Mouse (Mus musculus) lung, postnatal 0 days (tissue): ENCODE data around the gene Senp7. TPM values are rescaled to one million over a fixed set of nuclear protein-coding genes. Genes with fewer than 3 reads are reported as not detected.

ENCODE experiments used
- ATAC-seq: fragments of 200-750 bp; cut with Nextera tagmentation; 2 replicates; pipeline ENCODE4 v1.8.0; 2017; ENCODE audit warnings: moderate library complexity
- DNase-seq: peaks from one replicate; pipeline ENCODE4 v3.0.0-alpha.2; 2016; ENCODE audit warnings: low spot score
- H3K27ac ChIP-seq: fragments of 300-500 bp; sonication (generic); 2 replicates; pipeline ENCODE4 v1.5.1; 2014; ENCODE audit warnings: antibody characterized with exemption, mild to moderate bottlenecking, low read length, mixed read lengths
- H3K27me3 ChIP-seq: fragments of 300-500 bp; sonication (generic); replicated peaks from 2 replicates; pipeline ENCODE4 v1.6.1; 2014; ENCODE audit warnings: low read length, mixed read lengths; ENCODE audit not compliant: insufficient read depth
- H3K36me3 ChIP-seq: fragments of 300-500 bp; sonication (generic); 2 replicates; pipeline ENCODE4 v1.6.1; 2014; ENCODE audit warnings: low read length, mixed read lengths; ENCODE audit not compliant: insufficient read depth
- H3K4me1 ChIP-seq: fragments of 300-500 bp; sonication (generic); 2 replicates; pipeline ENCODE4 v1.6.1; 2014; ENCODE audit warnings: antibody characterized with exemption, low read depth, low read length, mixed read lengths; ENCODE audit not compliant: insufficient read depth
- H3K4me2 ChIP-seq: fragments of 300-500 bp; sonication (generic); replicated peaks from 2 replicates; pipeline ENCODE4 v1.6.1; 2014; ENCODE audit warnings: low read depth, mild to moderate bottlenecking, low read length, moderate library complexity, mixed read lengths
- H3K4me3 ChIP-seq: fragments of 300-500 bp; sonication (generic); 2 replicates; pipeline ENCODE4 v1.5.1; 2014; ENCODE audit warnings: low read depth, low read length
- H3K9ac ChIP-seq: fragments of 300-500 bp; sonication (generic); replicated peaks from 2 replicates; pipeline ENCODE4 v1.6.1; 2014; ENCODE audit warnings: low read depth, mild to moderate bottlenecking
- H3K9me3 ChIP-seq: fragments of 300-500 bp; sonication (generic); 2 replicates; pipeline ENCODE4 v1.6.1; 2016; ENCODE audit warnings: low read length, mixed read lengths
- CTCF ChIP-seq: IDR thresholded peaks from 2 replicates; pipeline ENCODE4 v1.5.1; 2016; ENCODE audit warnings: antibody characterized with exemption, mild to moderate bottlenecking
- EP300 ChIP-seq: IDR thresholded peaks from 2 replicates; pipeline ENCODE4 v1.6.1; 2016; ENCODE audit warnings: antibody characterized with exemption, mild to moderate bottlenecking, control low read depth
- WGBS: fragments of 180-500 bp; shearing (Covaris S2); extraction: QIAGEN DNeasy Blood & Tissue Kit; methylation state at CpG from one replicate; pipeline ENCODE4 v1.1.7; 2014; 5-methylcytosine and 5-hydroxymethylcytosine counted together
- microRNA-seq: library from miRNA; unstranded; fragments of <30 nt; microRNA quantifications from one replicate; pipeline ENCODE4, GENCODE M21; 2016
- polyA plus RNA-seq: library from polyadenylated mRNA; unstranded; fragments of >200 nt; fragmentation: Nextera tagmentation; extraction: Ambion mirVana; gene quantifications from 2 replicates; pipeline ENCODE4 v1.2.1, GENCODE M21; 2015

Gene Senp7
- polyA plus RNA-seq, 1 experiment from 2014 or later = 19.9 TPM

DNA sequence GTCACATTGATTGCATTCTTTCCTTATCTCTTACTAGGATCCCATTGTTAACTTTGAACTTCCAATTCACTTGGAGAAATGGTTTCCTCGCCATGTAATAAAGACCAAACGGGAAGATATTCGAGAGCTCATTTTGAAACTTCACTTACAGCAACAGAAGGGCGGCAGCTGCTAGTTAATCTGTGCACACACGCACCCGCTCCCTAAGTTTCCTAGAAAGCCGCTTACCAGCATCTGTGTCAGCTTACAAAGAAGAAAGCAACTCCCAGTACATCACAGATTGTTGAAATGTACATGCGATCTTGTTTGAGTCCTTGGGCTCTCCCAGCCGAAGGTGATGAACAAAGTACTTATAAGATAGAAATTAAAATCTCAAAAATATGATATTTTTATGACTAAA lies 140.1 kb downstream of the Senp7 start:
- peaks cover 15% of the 10 kb centered on the region; the same call in 1 of the 2 replicates for H3K36me3 ChIP-seq
- no peak overlapping the region for H3K4me3 ChIP-seq
- H3K4me1 ChIP-seq = no peaks in the 10 kb centered on the region
- TF ChIP-seq EP300 (no peak), CTCF (no peak)
- no peak overlapping the region for H3K9ac ChIP-seq
- 94% methylated on average over 9 of the region's 9 CpGs for WGBS
- H3K4me2 ChIP-seq = no peak overlapping the region
- no peak overlapping the region for H3K27ac ChIP-seq
- H3K9me3 ChIP-seq = no peaks in the 10 kb centered on the region
- ATAC-seq (no peak), DNase-seq (no peak)
- no peaks in the 10 kb centered on the region for H3K27me3 ChIP-seq

DNA sequence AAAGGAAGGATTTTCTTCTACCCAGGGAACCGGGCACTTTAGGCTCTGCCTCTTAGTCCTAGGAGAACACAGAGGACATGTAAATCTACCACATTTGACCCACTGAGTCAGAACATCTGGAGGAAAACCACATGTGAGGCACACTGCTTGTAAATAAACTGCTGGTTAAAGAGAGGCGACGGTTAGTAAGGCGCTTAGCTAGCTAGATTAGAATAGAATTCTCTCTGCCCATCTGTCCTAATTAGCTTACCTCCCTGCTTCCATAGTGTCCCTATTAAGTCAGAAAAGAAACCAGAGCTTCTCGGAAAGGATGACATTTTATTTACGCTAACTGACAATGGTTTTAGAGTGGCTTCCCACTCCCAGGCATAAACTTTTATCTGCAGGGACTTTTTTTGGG lies 155.9 kb downstream of the Senp7 start, which contains the start of gene Impg2:
TSS of gene Impg2 (plus strand) at position 263 of the 400 bp plus-strand sequence.
- DNase-seq (no peak), ATAC-seq (no peak)
- Histone ChIP-seq H3K4me2 (no peak within 1 kb of the TSS), H3K9me3 (no peaks in the 10 kb centered on the region), H3K4me1 (no peaks in the 10 kb centered on the region), H3K27me3 (no peaks in the 10 kb centered on the region), H3K9ac (no peak within 1 kb of the TSS), H3K36me3 (no peaks in the 10 kb centered on the region), H3K4me3 (no peak within 1 kb of the TSS), H3K27ac (no peak within 1 kb of the TSS)
- 70% methylated on average over 6 of the region's 6 CpGs for WGBS
- no peak for TF ChIP-seq CTCF
- TF ChIP-seq EP300 = no peak

DNA sequence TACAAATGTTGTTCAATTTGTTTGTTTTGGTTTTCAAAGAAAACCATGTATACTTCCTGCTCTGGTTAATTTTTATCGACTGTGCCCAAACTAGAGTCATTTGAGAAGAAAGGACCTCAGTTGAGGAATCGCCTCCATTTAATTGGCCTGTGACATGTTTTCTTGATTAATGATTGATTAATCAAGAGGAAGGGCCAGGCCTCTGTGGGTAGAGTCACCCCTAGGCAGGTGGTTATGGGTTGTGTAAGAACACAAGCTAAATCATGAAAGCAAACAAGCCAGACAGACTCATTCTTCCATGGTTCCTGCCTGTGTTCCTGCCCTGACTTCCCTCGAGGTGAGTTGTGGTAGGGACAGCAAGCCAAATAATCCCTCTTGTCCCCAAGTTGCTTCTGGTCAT lies 164.6 kb downstream of the Senp7 start:
- H3K4me2 ChIP-seq = no peak overlapping the region
- no peaks in the 10 kb centered on the region for H3K27me3 ChIP-seq
- H3K4me1 ChIP-seq = no peaks in the 10 kb centered on the region
- no peak overlapping the region for H3K27ac ChIP-seq
- no peak overlapping the region for H3K9ac ChIP-seq
- no peak for DNase-seq
- 62% methylated on average over 3 of the region's 3 CpGs for WGBS
- no peak for ATAC-seq
- no peaks in the 10 kb centered on the region for H3K36me3 ChIP-seq
- H3K4me3 ChIP-seq = no peak overlapping the region
- H3K9me3 ChIP-seq = no peaks in the 10 kb centered on the region
- TF ChIP-seq EP300 = no peak
- no peak for TF ChIP-seq CTCF

DNA sequence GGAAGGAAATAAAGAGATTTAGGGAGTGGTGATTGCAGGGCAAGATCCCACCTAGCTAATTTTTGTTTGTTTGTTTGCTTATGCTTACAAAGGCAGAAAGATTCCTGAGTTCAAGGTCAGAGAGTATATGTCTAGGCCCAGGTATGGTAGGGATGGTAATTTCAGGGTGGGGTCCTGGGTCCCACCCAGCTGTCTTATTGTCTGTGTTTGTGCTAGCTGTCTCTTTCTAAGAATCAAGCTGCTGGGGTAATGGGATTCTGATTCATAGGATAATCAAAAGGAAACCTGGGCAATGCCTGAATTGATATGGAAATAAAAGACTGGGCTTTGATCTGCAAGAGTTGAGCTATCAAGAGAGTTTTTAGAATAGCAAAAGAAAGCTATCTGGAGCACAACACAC lies 179.5 kb downstream of the Senp7 start:
- H3K9me3 ChIP-seq = no peaks in the 10 kb centered on the region
- ATAC-seq (no peak), DNase-seq (no peak)
- no peak overlapping the region for H3K4me3 ChIP-seq
- no peak overlapping the region for H3K9ac ChIP-seq
- H3K36me3 ChIP-seq = no peaks in the 10 kb centered on the region
- no peak overlapping the region for H3K27ac ChIP-seq
- no peak overlapping the region for H3K4me2 ChIP-seq
- no peaks in the 10 kb centered on the region for H3K27me3 ChIP-seq
- TF ChIP-seq EP300 = no peak
- no peak for TF ChIP-seq CTCF
- H3K4me1 ChIP-seq = no peaks in the 10 kb centered on the region

DNA sequence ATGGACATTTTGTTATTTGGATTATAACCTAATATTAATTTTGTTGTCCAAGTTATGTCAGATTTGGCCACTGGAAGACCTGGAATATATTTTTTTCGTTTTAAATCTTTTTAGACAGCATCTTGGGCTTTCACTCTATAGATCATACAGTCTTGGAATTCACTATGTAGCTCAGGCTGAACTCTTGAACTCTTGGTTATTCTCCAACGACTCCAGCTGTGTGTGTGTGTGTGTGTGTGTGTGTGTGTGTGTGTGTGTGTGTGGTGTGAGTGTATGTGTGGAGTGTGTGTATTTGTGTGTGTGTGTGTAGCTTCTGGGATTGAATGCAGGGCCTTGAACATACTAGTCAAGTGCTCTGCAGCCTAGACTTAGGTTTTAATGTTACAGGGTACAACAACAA lies 181.3 kb downstream of the Senp7 start:
- no peak overlapping the region for H3K27ac ChIP-seq
- TF ChIP-seq CTCF (no peak), EP300 (no peak)
- H3K9me3 ChIP-seq = no peaks in the 10 kb centered on the region
- H3K27me3 ChIP-seq = no peaks in the 10 kb centered on the region
- no peak overlapping the region for H3K4me3 ChIP-seq
- ATAC-seq (no peak), DNase-seq (no peak)
- no peaks in the 10 kb centered on the region for H3K4me1 ChIP-seq
- H3K4me2 ChIP-seq = no peak overlapping the region
- no peaks in the 10 kb centered on the region for H3K36me3 ChIP-seq
- no peak overlapping the region for H3K9ac ChIP-seq
- 40% methylated on average over 2 of the region's 2 CpGs for WGBS

DNA sequence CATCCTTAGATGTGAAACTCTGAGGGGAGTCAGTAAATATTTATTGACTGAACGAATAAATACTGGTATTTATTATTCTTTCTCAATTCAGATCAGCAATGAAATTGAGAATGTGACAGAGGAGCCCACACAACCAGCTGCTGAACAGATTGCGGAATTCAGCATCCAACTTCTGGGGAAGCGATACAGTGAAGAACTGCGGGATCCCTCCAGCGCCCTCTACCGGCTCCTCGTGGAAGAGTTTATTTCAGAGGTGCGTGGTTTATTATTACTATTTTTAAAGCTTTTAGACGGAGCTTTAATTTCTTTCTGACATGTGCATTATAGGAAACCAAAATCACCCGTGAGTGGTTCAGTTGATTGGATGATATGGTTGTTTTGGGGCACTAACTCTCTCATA lies 183.2 kb downstream of the Senp7 start:
- H3K9me3 ChIP-seq = no peaks in the 10 kb centered on the region
- no peak overlapping the region for H3K4me3 ChIP-seq
- no peak overlapping the region for H3K9ac ChIP-seq
- H3K27ac ChIP-seq = no peak overlapping the region
- no peaks in the 10 kb centered on the region for H3K27me3 ChIP-seq
- 56% methylated on average over 10 of the region's 10 CpGs for WGBS
- no peaks in the 10 kb centered on the region for H3K36me3 ChIP-seq
- no peak overlapping the region for H3K4me2 ChIP-seq
- ATAC-seq (no peak), DNase-seq (no peak)
- no peak for TF ChIP-seq EP300
- peak; percentile 42 for TF ChIP-seq CTCF
- H3K4me1 ChIP-seq = no peaks in the 10 kb centered on the region

DNA sequence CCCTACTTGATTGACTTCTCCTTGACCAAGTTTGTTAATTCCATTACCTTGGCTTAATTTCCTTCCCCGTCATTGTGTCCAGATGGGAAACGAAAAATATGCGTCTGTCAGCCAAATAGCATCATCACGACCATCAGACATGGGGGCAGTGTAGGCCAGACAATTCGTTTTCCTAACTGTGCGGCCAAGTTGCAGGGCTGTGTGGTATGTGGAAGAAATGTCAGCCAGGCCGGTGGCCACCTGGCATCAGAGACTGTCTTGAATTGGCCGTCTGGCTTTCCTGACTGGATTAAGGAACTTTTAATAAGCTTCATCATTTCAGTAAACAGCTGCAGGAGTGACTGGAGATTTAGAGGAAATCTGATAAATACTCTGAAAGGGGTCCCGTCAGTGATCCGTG lies 184.6 kb downstream of the Senp7 start:
- no peak for DNase-seq
- Histone ChIP-seq H3K4me1 (no peaks in the 10 kb centered on the region), H3K9ac (no peak overlapping the region), H3K4me2 (no peak overlapping the region), H3K27me3 (no peaks in the 10 kb centered on the region), H3K27ac (no peak overlapping the region), H3K36me3 (0 out of 2 replicates have a peak, but pooled peaks cover 3% of the 10 kb centered on the region), H3K4me3 (no peak overlapping the region), H3K9me3 (no peaks in the 10 kb centered on the region)
- no peak for ATAC-seq
- TF ChIP-seq EP300 (no peak), CTCF (no peak)
- 63% methylated on average over 10 of the region's 10 CpGs for WGBS

Small RNAs within 50 kb of the gene (microRNA-seq; reads per million reads assigned to microRNA genes)
- gene Gm24047 = not detected

Other genes starting within 250 kb of the Senp7 start
- 16.0 and 21.5 TPM in 2 replicates for gene Nfkbiz, start 209.4 kb upstream of the Senp7 start, polyA plus RNA-seq
- 0.47 and 0.71 TPM in 2 replicates for gene Nxpe3, start 153.1 kb upstream of the Senp7 start, polyA plus RNA-seq
- gene Cep97, start 113.5 kb upstream of the Senp7 start, polyA plus RNA-seq = 3.8 and 4.0 TPM in 2 replicates
- gene Rpl24, start 82.1 kb upstream of the Senp7 start, polyA plus RNA-seq = 641 and 650 TPM in 2 replicates
- gene Zbtb11, start 74.5 kb upstream of the Senp7 start, polyA plus RNA-seq = 8.4 and 9.3 TPM in 2 replicates
- gene Pcnp, start 18.6 kb upstream of the Senp7 start, polyA plus RNA-seq = 166 and 175 TPM in 2 replicates
- 13.0 and 16.0 TPM in 2 replicates for gene Trmt10c, start 10.5 kb upstream of the Senp7 start, polyA plus RNA-seq
- gene Impg2, start 156.0 kb downstream of the Senp7 start, polyA plus RNA-seq = 0.10 and 0.13 TPM in 2 replicates